Mouse (Mus musculus) small intestine, adult 2 months (tissue): ENCODE measurements around the gene Rasal1. TPM values are rescaled to one million over a fixed set of nuclear protein-coding genes. Genes with fewer than 3 reads are reported as not detected.

ENCODE experiments used
- H3K27ac ChIP-seq: fragments of 200-500 bp; 2 replicates; pipeline ENCODE4 v1.5.1; 2012; ENCODE audit warnings: low read depth, low read length, control low read depth, inconsistent platforms; ENCODE audit not compliant: insufficient read depth
- H3K27me3 ChIP-seq: fragments of 200-500 bp; 2 replicates; pipeline ENCODE4 v1.6.1; 2012; ENCODE audit warnings: mild to moderate bottlenecking, moderate library complexity, low read length, inconsistent platforms; ENCODE audit not compliant: control insufficient read depth, insufficient read depth
- H3K36me3 ChIP-seq: fragments of 200-500 bp; 2 replicates; pipeline ENCODE4 v1.6.1; 2012; ENCODE audit warnings: mild to moderate bottlenecking, low read length, control low read depth, inconsistent platforms; ENCODE audit not compliant: control insufficient read depth, insufficient read depth
- H3K4me1 ChIP-seq: fragments of 200-500 bp; 2 replicates; pipeline ENCODE4 v1.6.1; 2012; ENCODE audit warnings: low read length, inconsistent platforms, mixed read lengths; ENCODE audit not compliant: control insufficient read depth, insufficient read depth, insufficient read length
- H3K4me3 ChIP-seq: fragments of 200-500 bp; 2 replicates; pipeline ENCODE4 v1.5.1; 2012; ENCODE audit warnings: low read depth, mild to moderate bottlenecking, control low read depth, inconsistent platforms, low read length, moderate library complexity
- CTCF ChIP-seq: fragments of 200-500 bp; IDR thresholded peaks from 2 replicates; pipeline ENCODE4 v1.5.1; 2012; ENCODE audit warnings: low read depth, mild to moderate bottlenecking, control low read depth, inconsistent platforms, low read length, moderate library complexity, mixed read lengths; ENCODE audit not compliant: insufficient replicate concordance, insufficient read length; ENCODE audit errors: extremely low read depth
- POLR2A ChIP-seq: fragments of 200-500 bp; IDR thresholded peaks from 2 replicates; pipeline ENCODE4 v1.6.1; 2012; ENCODE audit warnings: low read depth, mild to moderate bottlenecking, control low read depth, inconsistent platforms, low read length, moderate library complexity
- WGBS: fragments of 180-500 bp; shearing (Covaris S2); methylation state at CpG from one replicate; pipeline ENCODE4 v1.1.7; 2018; 5-methylcytosine and 5-hydroxymethylcytosine counted together
- polyA plus RNA-seq: library from polyadenylated mRNA; depleted of rRNA; stranded (reverse); fragments of >200 nt; gene quantifications from 2 replicates; pipeline ENCODE4 v1.2.3, GENCODE M21; 2012

Rasal1 gene
- polyA plus RNA-seq, 1 experiment = 1.7 TPM

GRCm38 (mm10) chr5:120693931-120694694 is 45.5 kb downstream of the Rasal1 start:
- WGBS = 22% methylated on average over 38 of the region's 38 CpGs
- Histone ChIP-seq H3K27me3 (peaks cover 14% of the 10 kb centered on the region), H3K4me3 (peak overlapping the region; percentile 23), H3K36me3 (no peaks in the 10 kb centered on the region), H3K27ac (no peak overlapping the region), H3K4me1 (peaks cover 3% of the 10 kb centered on the region)
- TF ChIP-seq CTCF = no peak
- no peak for TF ChIP-seq POLR2A

- Histone ChIP-seq H3K4me1 (peaks cover 3% of the 10 kb centered on the region), H3K27ac (no peak overlapping the region), H3K36me3 (no peaks in the 10 kb centered on the region), H3K4me3 (peak overlapping the region; percentile 23), H3K27me3 (peaks cover 14% of the 10 kb centered on the region)
- WGBS = 20% methylated on average over 41 of the region's 41 CpGs
- TF ChIP-seq POLR2A = no peak
- TF ChIP-seq CTCF = no peak
Measured at GRCm38 (mm10) chr5:120694695-120695074, 46.1 kb downstream of the Rasal1 start.

GRCm38 (mm10) chr5:120696057-120696743 is 47.6 kb downstream of the Rasal1 start:
- Histone ChIP-seq H3K4me1 (peaks cover 3% of the 10 kb centered on the region), H3K27me3 (peaks cover 14% of the 10 kb centered on the region), H3K4me3 (no peak overlapping the region), H3K36me3 (no peaks in the 10 kb centered on the region), H3K27ac (no peak overlapping the region)
- 58% methylated on average over 16 of the region's 16 CpGs for WGBS
- no peak for TF ChIP-seq CTCF
- TF ChIP-seq POLR2A = no peak

DNA sequence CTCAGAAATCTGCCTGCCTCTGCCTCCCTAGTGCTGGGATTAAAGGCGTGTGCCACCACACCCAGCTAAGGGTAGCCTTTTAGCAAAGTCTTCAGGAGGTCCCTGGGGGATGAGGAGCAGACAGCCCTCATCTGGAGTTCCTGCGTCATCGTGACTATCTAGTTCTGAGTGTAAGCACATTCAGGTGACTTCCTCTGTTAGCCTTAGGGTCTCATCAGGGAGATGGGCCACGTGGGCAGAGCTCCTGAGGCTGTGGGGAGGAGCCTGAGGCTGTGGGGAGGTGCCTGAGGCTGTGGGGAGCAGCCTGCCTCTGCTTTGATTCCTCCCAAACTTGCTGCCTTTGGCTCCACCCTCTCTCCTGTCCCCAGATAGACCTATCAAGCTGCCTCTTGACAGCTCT is 48.3 kb downstream of the Rasal1 start:
- TF ChIP-seq POLR2A (no peak), CTCF (no peak)
- 50% methylated on average over 4 of the region's 4 CpGs for WGBS
- H3K4me1 ChIP-seq = peaks cover 3% of the 10 kb centered on the region
- no peaks in the 10 kb centered on the region for H3K36me3 ChIP-seq
- H3K27me3 ChIP-seq = peaks cover 14% of the 10 kb centered on the region
- no peak overlapping the region for H3K4me3 ChIP-seq
- H3K27ac ChIP-seq = no peak overlapping the region

GRCm38 (mm10) chr5:120698181-120698580 is 49.6 kb downstream of the Rasal1 start:
- no peaks in the 10 kb centered on the region for H3K36me3 ChIP-seq
- peaks cover 14% of the 10 kb centered on the region for H3K27me3 ChIP-seq
- H3K4me1 ChIP-seq = peaks cover 3% of the 10 kb centered on the region
- TF ChIP-seq CTCF = no peak
- no peak for TF ChIP-seq POLR2A
- 56% methylated on average over 3 of the region's 3 CpGs for WGBS
- H3K4me3 ChIP-seq = no peak overlapping the region
- no peak overlapping the region for H3K27ac ChIP-seq

DNA sequence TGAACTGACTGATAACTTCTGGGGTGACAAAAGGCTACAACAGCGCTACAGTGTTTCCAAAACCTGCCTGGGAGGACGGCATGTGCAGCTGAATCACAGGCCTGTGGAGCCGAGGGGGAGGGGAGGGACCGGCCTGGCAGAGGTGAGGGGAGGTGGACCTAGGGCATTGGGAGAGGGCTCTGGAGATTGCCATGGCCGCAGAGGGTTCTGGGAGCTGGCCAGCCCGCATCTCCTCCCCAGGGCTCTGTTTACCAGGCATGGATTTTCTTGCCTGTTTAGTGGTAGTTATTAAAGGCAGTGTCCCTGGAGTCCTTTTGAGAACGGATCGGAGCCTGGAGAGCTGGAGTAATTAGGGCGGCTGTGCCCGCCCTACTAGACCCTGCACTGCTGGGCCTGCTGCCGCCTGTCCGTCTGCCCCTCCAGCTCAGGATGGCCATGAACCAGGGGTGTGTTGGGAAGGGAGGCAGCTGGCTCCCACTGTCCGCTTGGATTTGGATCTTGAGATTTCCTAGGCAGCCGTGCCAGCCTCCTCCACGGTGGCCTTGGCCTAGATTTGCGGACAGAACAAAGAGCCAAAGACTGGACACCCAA is 50.3 kb downstream of the Rasal1 start:
- no peaks in the 10 kb centered on the region for H3K36me3 ChIP-seq
- H3K27me3 ChIP-seq = peaks cover 14% of the 10 kb centered on the region
- WGBS = 50% methylated on average over 16 of the region's 16 CpGs
- TF ChIP-seq CTCF (no peak), POLR2A (no peak)
- H3K4me3 ChIP-seq = no peak overlapping the region
- H3K4me1 ChIP-seq = peaks cover 3% of the 10 kb centered on the region
- H3K27ac ChIP-seq = no peak overlapping the region

DNA sequence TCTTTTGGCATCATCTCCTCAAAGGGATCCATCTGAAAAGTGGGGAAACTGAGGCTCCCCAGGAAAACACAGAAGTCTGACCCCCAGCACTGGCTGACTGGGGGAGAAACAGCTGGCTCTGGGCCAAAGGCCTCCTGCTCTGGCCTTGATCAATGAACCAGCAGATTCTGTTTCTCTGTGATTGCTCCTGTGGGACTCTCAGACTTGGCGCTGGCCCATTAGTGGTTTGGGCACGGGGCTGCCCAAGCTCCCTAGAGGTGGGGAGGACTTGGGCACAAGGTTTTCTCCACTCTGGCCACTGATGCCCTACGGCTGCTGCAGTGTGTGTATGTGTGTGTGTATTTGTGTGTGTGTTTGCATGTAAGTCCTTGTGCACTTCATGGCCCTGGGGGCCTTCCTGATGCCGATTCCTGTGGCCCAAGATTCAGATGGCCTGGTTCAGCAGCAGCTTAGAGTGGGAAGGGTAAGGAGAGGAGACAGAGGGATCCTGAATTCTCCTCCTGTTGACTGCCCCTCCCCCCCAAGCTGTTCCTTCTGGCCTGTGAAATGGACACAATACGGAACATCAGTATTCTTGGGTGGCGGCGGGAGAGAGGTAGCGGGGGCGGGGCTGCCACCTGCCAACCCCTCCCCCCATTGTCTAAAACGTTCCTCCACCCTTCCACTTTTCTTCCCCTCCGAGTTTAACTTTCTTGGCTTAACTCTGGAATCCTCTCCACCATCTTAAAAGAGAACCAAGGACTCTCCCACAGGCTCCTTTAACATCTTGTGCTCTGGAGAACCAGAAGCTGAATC is 52.6 kb downstream of the Rasal1 start:
- TF ChIP-seq CTCF = no peak; the same call in 1 of the 2 replicates
- no peak for TF ChIP-seq POLR2A
- peaks cover 2% of the 10 kb centered on the region; the same call in 1 of the 2 replicates for H3K4me1 ChIP-seq
- 52% methylated on average over 11 of the region's 11 CpGs for WGBS
- H3K27ac ChIP-seq = no peak overlapping the region
- H3K4me3 ChIP-seq = no peak overlapping the region
- H3K27me3 ChIP-seq = 0 out of 2 replicates have a peak, but pooled peaks cover 2% of the 10 kb centered on the region
- no peaks in the 10 kb centered on the region for H3K36me3 ChIP-seq
